Mouse (Mus musculus) right cerebral cortex, postnatal 36 days (tissue): ENCODE results near the gene Olfr730.

Experiments
- DNase-seq, 2 experiments: peaks; one replicate each; pipeline ENCODE4 v3.0.0; 2022; ENCODE audit warnings: low spot score in 2 of 2, mixed read lengths in 1 of 2

Gene Olfr730

GRCm38 (mm10) chr14:50188098-50188497 lies at the start of gene Olfr730:
Gene Olfr730, minus strand, starts transcription at chr14:50188198.
- no peak for DNase-seq

GRCm38 (mm10) chr14:50152810-50153209 lies 35.2 kb downstream of the Olfr730 start, which contains the start of gene Olfr729:
Gene Olfr729, minus strand, starts transcription at chr14:50152910.
- no peak for DNase-seq

GRCm38 (mm10) chr14:50142580-50142979 lies 45.4 kb downstream of the Olfr730 start, which contains the start of gene Olfr728:
Gene Olfr728, minus strand, starts transcription at chr14:50142680.
- DNase-seq: no peak
